Mouse (Mus musculus): ENCODE measurements at regions not wholly inside any gene's neighbourhood (a gene's known extent, or its start where the extent isn't known, plus 50 kb on each side); places are given as distances from the start of the nearest gene placed in this dataset.

DNA sequence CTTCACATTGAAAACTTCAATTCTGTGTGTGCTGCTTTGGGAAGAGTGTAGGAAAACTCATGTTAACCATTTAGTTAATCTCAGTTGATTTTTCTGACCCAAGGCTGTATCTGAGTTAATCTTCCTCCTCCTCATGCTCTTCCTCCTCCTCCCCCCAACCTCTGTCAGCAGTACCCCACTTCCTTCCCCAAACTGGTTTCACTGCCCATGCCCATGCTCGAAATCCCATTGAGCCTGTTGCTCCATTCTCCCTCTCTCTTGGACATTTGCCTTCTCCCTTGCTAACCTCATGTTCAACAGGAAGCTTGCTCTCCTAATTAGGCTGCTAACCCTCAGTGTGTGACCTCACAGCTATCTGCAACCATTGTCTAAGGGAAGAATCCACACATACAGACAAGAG lies 203.8 kb downstream of the Rsl24d1 start:
- TF ChIP-seq SRF (IDR thresholded peaks at IDR 0.05; ENCODE audit: control insufficient read depth, insufficient read length, low read depth) (no peak), E2F4 (IDR thresholded peaks at IDR 0.05; ENCODE audit: insufficient read depth) (no peak), CEBPB (IDR thresholded peaks at IDR 0.05; ENCODE audit: insufficient read depth, poor library complexity, severe bottlenecking) (no peak), POLR2A (IDR thresholded peaks at IDR 0.05; ENCODE audit: insufficient read length, low read depth) (no peak), USF1 (IDR thresholded peaks at IDR 0.05; ENCODE audit: low read depth) (no peak), REST (IDR thresholded peaks at IDR 0.05; ENCODE audit: insufficient read depth, insufficient read length) (no peak), TCF12 (IDR thresholded peaks at IDR 0.05; ENCODE audit: insufficient read depth, poor library complexity, severe bottlenecking) (no peak), MYOG (IDR thresholded peaks at IDR 0.05; ENCODE audit: control insufficient read depth in 1 of 3, insufficient read depth in 1 of 3, insufficient read length in 2 of 3, low read depth in 2 of 3) (no peak)
